Mouse (Mus musculus): ENCODE measurements around the gene Ttc7b. TPM values are rescaled to one million over a fixed set of nuclear protein-coding genes. Genes with fewer than 3 reads are reported as not detected.

Ttc7b gene
- total RNA-seq, 2 experiments from 2014 or later = 81.8 to 94.3 TPM

DNA sequence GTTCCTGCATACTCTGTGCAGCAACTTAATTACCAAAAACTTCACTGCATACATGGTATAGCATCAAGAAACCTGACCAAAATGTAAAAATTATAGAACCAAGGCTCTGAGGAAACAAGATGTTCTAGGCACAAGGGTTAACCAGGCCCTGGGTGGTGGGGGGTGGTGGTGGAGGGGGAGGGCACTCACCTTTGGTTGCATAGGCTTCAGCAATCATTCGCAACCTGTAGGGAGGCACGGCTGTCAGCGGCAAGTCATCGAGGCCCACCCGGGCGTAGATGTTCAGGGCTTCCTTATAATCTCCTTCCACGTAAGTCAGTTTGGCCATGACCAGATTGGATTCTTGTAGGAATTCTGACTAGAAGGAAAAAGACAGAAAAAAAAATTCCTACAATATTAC is 25.5 kb downstream of the Ttc7b start:
- intact Hi-C loops (cut with DNase I; ENCODE audit: low total_unique reads) = no loop called here
- no peak for DNase-seq

DNA sequence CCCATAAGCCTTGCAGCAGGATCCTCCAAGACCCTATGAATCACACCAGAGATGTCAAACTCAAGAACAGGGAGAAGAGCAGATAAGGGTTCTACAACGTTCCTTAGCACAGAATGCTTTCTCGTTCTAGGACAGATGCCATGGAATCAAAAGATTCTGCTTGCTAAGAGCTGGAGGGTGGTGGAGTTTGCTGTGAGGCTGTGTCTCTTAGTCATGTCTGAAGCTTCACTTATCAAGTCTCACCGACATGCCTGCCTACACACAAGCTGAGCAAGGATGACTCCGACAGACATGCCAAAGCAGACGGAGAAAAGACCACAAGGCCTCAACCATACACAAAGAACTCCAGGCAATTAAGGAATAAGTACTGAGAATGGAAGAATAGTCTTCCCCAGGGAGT is 27.4 kb downstream of the Ttc7b start:
- no peak for DNase-seq
- intact Hi-C loops (cut with DNase I; ENCODE audit: low total_unique reads) = no loop called here

DNA sequence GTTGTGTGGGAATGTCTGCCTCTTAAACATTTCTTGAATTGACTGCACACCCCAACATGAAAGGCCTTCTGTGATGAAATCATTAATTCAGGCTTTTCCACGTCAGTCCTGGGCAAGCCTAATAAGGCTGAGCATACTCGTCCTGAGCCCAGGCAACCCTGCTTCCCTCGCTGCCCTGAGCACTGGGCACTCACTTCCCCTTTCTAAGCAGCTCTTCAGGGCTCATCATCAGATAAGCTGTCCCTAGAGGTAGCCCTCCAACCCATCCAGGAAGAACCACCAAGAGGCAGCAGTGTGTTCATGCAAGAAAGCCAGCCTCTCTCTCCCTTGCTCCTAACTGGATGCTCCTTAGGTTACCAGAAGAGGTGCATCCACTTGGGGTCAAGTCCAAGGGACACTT is 27.9 kb downstream of the Ttc7b start:
- no peak for DNase-seq
- intact Hi-C loops (cut with DNase I; ENCODE audit: low total_unique reads) = no loop called here

DNA sequence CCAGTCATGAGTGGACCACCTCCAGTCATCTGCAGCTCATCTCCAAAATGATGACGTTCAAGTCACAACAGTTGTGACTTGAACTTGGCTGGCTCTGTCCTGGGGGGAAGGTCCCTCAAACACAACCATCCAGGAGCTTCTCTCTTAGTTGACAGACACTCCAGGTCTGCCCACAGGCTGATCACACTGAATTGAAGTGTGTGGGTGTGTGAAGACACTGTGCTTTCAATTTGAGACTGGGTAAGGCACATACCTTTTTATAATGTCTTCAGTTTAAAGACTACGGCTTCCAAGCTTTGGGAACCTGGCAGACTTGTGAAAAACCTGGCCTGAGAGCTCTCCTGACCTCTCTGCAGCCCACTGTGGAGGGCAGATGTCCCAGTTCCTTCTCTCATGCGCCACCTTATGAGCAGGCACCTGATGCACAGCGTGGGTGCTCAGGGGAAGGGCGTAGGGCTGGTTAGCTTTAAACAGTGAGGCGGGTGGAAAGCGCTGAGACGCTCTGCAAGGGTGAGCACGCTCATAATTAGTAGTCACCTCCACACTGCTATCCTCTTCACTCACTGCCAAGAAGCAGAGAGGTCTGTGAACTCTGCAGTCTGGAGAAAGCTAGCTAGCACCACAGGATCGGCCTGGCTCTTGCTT is 28.5 kb downstream of the Ttc7b start:
- DNase-seq = no peak
- intact Hi-C loops (cut with DNase I; ENCODE audit: low total_unique reads) = no loop called here

DNA sequence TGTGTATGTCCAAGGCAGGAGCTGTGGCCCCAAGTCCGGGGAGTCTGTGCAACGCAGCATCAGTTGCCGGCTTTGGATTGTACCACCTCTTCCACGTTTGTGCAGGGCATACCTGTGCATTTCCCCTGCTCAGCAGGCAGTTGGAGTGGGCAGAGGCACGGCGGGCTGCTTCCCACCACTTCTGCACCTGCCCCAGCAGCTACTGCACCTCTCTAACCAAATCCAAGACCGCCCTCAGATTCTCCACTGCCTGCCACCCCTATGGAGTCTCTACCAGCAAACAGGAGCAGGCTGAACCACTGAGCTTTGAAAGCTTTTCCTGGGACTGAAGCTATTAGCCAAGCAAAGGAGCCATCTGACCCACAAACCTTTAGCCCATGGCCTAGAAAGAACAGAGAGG is 30.8 kb downstream of the Ttc7b start:
- intact Hi-C loops (cut with DNase I; ENCODE audit: low total_unique reads) = loop anchor here (10.0 kb wide), 1 partner anchor 285 kb away; no protein-coding TSS in a partner anchor
- DNase-seq = no peak

DNA sequence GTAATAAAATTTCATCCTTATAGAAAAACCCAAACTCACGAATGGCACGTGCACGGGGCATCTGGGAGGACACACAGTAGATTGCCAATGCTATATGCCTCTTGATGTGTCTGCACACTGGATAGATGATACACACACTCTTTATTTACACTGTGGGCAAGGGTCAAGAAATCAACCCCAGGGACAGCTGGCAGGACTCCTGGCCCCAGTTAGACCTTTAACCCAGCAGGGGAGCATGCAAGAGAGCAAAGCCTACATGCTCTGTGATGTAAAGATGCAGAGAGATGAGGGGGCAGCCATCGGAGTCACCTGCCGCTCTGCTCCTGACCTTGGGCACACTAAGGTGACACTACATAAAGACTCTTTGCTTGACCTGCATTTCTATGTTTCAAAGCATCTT is 32.3 kb downstream of the Ttc7b start:
- intact Hi-C loops (cut with DNase I; ENCODE audit: low total_unique reads) = loop anchor here (10.0 kb wide), 1 partner anchor 284 kb away; no protein-coding TSS in a partner anchor
- no peak for DNase-seq

DNA sequence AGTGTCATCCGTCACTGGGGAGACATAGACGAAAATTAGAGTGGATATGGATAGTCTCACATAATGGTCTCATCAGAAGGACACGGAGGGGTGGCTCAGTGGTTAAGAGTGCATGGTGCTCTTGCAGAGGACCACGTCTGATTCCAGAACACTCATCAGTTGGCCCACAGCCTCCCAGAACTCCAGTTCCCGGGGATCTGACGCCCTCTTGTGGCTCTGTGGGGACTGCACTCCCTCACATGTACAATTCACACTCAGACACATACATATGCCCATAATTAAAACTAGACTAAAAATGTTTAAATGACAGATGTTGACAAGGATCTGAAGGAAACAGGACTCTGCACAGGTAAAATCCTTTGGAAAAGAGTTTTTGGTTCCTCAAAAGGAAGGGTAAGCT is 34.4 kb downstream of the Ttc7b start:
- intact Hi-C loops (cut with DNase I; ENCODE audit: low total_unique reads) = loop anchor here (10.0 kb wide), 1 partner anchor 281 kb away; no protein-coding TSS in a partner anchor

DNA sequence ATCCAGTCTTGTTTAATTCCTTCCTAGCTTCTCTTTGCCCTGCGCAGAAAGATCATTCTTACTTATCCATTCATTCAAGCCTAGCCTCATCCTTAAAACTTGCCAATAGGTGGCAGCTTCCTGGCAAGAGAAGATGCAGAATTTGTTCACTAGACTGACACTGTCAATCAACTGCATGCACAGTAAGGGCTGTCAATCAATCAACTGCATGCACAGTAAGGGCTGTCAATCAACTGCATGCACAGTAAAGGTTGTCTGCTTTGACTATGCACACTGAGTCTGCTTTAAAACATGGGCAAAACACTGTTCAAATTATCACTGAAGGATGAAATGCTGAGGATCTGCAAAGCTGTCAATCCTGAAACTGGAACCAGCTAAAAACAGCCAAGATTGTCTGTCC is 37.6 kb downstream of the Ttc7b start:
- intact Hi-C loops (cut with DNase I; ENCODE audit: low total_unique reads) = loop anchor here (10.0 kb wide), 1 partner anchor 278 kb away; no protein-coding TSS in a partner anchor
- DNase-seq = no peak

More for the DNA sequence above, 34.4 kb downstream of the Ttc7b start:
- DNase-seq = no peak

DNA sequence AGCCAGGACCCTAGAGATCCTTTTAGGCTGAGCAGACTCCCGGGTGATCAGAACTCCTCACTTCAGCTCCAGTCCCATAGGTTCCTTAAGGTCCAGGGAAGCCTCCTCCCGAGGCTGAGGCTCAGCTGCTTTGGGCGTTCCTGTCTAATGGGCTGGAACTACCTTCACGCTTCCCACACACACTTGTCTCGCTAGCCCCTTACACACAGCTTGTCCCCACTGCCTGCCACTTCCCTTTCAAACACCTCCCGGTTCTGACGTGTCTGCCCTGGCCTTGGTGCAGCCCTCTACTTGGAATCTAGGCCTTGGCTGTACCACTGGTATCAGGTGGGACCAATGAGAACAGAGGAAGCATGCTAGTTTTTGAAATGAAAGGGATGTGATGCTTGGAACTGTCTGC is 38.4 kb downstream of the Ttc7b start:
- DNase-seq = no peak
- intact Hi-C loops (cut with DNase I; ENCODE audit: low total_unique reads) = loop anchor here (10.0 kb wide), 1 partner anchor 277 kb away; no protein-coding TSS in a partner anchor

DNA sequence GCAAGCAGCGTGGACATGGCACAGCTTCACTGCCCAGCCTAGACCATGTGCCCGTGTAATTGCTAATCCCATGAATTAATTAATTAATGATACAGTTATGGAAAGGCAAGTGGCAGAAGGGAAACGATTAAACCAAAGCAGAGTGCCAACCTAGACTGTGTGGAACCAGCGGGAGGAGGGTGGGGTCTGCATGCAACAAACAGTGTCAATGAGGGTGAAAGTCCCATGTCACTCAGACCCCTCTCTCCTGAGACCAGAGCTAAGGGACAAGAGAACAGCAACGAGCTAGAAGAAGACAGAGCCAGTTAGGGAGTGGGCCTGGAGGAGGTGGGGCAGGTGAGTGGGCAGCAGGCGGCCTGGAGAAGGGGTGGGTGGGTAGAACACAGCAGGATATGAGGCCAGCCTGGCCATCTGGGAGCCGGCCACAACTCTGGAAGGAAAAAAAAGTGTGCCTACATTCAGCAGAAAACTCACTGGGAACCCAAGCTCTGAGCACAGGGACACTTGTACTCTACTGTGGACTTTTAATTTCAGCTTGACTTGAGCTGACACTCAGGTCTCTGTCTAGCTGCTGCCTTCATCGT is 39.1 kb downstream of the Ttc7b start:
- no peak for DNase-seq
- intact Hi-C loops (cut with DNase I; ENCODE audit: low total_unique reads) = loop anchor here (10.0 kb wide), 1 partner anchor 277 kb away; no protein-coding TSS in a partner anchor

DNA sequence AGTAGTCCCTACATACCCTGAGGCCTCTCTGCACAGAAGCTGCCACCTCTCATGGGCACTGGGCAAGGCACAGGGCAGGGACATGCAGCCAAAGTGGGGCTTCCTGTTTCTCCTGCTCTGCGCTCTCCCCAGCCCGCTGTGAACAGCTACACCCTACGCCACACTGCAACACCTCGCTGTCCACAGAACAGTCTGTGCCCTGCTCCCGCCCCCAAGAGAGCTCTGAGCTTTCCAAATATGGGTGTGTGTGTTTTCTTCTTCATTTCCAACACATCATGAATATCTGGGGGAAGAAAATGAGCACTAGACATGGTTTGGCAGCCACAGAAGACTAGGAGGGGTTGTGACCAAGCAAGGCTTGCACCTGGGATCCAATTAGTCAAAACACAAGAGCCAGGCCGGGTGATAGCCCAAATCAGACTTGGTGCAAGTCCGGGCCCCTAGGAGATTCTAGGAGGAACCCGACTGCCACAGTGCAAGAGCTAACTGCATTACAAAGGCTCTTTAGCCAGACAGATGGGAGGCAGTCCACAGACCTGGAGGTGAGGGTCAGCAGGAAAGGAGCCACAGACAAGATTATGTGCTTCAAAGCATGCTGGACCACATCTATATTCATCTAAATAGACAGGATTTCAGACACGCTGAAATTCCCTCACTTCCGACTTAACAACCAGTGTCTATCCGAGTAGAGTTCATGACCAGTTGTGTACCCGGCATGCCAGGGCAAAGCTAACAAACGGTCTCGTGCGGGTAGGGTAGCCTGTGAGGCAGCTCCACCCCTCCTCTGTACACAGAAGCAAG is 39.8 kb downstream of the Ttc7b start:
- no peak for DNase-seq
- intact Hi-C loops (cut with DNase I; ENCODE audit: low total_unique reads) = loop anchor here (10.0 kb wide), 1 partner anchor 276 kb away; no protein-coding TSS in a partner anchor

DNA sequence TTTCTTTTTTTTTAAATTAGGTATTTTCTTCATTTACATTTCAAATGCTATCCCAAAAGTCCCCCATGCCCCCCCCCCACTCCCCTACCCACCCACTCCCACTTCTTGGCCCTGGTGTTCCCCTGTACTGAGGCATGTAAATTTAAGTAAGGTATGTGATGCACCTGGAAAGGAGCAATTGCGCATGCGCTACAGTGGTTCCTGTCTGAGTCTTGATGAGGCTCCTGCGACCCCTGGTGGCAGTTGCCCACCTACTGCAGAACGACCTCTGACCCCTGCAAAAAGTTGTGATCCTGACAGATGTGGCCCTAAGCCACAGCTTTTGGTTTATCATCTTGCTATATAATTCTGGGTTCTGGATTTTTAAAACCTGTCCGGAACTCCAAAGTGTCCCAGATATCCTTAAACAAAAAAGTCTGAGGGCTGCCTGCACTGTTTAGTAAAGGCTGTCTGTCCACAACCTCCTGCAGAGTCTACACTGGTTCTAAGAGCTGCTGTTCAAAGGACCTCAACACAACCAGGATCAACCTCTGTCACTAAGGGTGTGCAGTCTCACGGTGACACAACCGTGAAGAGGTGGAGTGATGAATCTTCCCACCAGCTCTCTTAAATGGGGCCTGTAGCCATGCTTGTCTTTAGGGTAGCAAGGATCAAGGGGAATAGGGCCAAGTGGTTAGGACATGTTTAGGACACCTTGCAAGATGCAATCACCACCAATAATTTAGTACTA is 40.6 kb downstream of the Ttc7b start:
- intact Hi-C loops (cut with DNase I; ENCODE audit: low total_unique reads) = loop anchor here (10.0 kb wide), 1 partner anchor 275 kb away; no protein-coding TSS in a partner anchor
- peak; percentile 71 for DNase-seq

DNA sequence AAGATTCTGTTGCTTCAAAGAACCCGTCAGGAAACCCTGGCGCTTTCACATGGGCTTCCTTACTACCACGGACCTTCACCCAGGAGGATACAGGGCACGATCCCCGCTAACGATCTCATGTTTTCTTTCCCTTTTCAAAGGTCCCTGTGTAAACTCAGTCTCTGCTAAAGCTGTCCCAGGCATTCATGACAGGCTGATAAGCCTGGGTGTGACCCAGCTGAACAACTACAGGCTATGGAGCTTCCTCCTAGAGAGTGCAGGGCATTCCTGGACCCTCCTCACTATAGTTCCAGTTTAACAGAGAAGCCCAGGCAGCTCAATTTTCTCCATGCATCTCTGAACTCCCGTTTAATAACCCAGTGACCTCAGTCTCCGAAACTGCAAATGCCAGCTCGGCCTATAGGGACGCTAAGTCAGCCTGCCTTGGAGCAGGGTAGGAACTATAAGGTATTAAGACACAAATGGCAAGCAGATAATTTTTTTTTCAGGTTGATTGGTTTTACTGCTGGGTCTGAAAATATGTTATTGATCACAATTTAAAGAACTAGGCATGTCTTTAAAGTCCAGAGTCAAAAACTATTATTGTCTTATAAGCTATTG is 41.3 kb downstream of the Ttc7b start:
- DNase-seq = no peak
- intact Hi-C loops (cut with DNase I; ENCODE audit: low total_unique reads) = no loop called here

DNA sequence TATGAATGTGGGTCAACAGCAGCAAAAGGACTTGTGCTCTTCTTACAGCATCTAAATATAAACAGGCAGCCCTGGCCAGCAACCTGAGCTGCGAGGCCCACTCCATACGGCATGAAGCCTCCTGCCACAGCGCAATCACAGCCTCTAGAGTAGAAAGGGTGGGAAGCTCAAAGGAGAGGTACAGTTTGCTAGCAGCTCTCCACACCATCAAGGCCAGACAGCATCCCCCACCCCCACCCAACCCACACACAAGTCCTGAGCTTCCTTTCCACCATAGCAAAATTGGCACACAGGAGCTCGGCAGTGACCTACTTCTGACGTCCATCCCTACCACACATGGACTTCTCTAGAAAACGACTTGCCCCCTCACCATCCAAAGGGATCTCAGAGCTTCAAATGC is 42.0 kb downstream of the Ttc7b start:
- DNase-seq = peak; percentile 40
- intact Hi-C loops (cut with DNase I; ENCODE audit: low total_unique reads) = no loop called here

DNA sequence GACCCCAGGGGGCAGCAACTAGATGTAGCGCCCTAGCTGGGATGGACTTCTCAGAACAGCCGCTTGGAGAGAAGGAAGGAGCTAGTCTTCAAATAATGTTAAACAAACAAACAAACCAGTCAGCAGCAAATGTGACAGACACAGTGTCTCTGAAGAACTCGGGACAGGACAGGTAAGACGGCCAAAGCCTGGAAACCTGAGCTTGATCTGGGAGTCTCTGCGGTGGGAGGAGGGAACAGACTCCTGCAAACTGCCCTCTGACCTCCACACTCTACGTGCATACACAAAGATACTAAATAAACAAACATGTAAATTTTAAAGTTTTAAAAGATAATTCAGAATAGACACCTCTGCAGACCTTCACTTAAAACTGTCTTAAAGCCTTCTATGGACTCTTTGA is 42.5 kb downstream of the Ttc7b start:
- intact Hi-C loops (cut with DNase I; ENCODE audit: low total_unique reads) = no loop called here
- no peak for DNase-seq

DNA sequence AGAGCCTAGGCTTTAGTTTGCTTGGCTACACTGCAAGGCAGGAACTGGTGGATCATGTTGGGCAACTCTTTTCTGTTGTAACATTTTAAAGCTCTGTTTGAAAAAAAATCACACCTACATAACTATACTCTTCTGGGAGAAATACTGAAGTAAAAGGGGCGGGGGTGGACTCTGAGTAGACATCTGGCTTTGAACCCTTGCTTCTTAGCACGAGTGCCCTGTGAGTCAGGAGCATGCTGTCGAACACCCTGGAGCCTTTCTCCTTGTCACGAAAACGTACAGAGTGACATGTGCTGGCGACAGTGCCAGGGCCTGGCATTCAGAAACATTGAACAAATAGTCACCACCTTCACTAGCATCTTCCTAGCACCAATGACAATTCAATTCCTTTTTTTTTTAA is 43.2 kb downstream of the Ttc7b start:
- intact Hi-C loops (cut with DNase I; ENCODE audit: low total_unique reads) = no loop called here

DNA sequence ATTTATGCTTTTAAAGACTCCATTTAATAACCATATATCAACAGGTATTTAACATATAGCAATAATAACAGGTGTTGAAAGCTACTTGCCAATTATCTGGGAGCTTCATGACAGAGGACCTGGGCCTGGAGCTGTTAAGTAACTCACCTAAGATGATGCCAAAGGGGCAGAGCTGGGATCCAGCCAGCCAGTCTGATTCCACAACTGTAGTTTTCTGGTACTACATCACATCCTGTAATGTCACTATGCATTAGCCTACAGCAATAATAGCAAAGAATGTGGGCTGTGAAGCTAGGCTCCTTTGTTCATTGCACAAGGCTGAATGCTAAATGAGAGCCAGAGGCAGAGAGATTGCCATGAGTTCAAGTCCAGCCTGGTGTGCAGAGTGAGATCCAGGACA is 44.3 kb downstream of the Ttc7b start:
- intact Hi-C loops (cut with DNase I; ENCODE audit: low total_unique reads) = no loop called here
- no peak for DNase-seq

More for the DNA sequence above, 43.2 kb downstream of the Ttc7b start:
- no peak for DNase-seq

DNA sequence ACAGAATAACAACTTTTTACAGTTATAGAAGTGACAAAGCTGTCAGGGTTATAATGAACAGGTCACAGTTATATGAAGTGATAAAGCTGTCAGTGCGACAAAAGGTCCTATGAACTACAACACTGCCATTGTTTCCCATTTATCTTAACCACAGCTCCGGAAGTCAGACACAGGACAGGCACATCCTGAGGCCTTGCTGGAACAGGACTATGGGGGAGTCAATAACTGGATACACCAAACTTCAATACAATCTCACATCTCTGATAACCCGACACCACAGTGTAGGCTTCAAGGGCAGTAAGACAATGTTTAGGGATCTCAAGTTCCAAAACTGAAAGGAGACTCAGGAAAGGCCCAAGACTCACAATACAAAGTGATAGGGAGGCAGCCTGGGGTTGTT is 45.1 kb downstream of the Ttc7b start:
- intact Hi-C loops (cut with DNase I; ENCODE audit: low total_unique reads) = no loop called here
- no peak for DNase-seq

DNA sequence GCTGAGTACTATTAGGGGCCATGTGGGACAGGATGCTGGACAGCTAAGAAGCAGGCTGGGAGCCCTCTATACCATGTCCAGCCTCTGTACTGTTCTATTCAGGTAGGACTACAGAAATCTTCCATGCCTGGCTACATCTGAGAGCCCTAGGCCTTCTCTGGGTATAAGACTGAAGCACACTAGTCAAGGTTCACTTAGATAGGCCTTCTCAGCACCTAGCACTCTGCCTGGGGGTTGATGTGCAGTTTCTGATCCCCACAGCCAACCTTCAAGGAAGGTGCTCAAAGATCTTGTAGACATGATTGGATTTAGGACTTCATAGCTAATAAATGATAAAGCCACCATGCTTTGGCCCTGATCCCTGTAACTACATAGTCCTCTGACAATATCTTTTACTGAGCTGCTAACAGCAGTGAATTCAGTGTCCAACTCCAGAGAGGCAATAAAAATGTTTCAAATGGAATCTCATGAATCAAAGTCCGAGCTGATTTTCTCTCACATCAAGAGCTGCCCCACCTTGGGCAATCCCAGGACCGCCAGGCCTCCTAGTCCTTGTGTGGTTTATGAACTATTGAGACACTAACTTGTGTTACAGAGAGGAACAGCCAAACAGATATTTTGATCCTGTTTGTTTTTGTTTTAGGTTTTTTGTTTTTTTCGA is 45.8 kb downstream of the Ttc7b start:
- intact Hi-C loops (cut with DNase I; ENCODE audit: low total_unique reads) = no loop called here
- no peak for DNase-seq

Measured in gastrocnemius, postnatal 14 days (tissue).